Mouse (Mus musculus) forebrain, embryonic 13.5 days (tissue): ENCODE results near the gene Ndc1. TPM values are rescaled to one million over a fixed set of nuclear protein-coding genes. Genes with fewer than 3 reads are reported as not detected.

Experiments used
- ATAC-seq: fragments of 200-750 bp; cut with Nextera tagmentation; 2 replicates; pipeline ENCODE4 v1.8.0; 2017
- H3K27ac ChIP-seq: fragments of 300-500 bp; sonication (generic); 2 replicates; pipeline ENCODE4 v1.5.1; 2015; ENCODE audit warnings: inconsistent platforms, mild to moderate bottlenecking, moderate library complexity
- H3K27me3 ChIP-seq: fragments of 300-500 bp; sonication (generic); 2 replicates; pipeline ENCODE4 v1.6.1; 2015; ENCODE audit warnings: mild to moderate bottlenecking, inconsistent platforms
- H3K36me3 ChIP-seq: fragments of 300-500 bp; sonication (generic); 2 replicates; pipeline ENCODE4 v1.6.1; 2015; ENCODE audit warnings: mild to moderate bottlenecking, inconsistent platforms; ENCODE audit not compliant: poor library complexity, severe bottlenecking
- H3K4me1 ChIP-seq: fragments of 300-500 bp; sonication (generic); 2 replicates; pipeline ENCODE4 v1.6.1; 2015; ENCODE audit warnings: inconsistent platforms
- H3K4me2 ChIP-seq: fragments of 300-500 bp; sonication (generic); 2 replicates; pipeline ENCODE4 v1.6.1; 2015; ENCODE audit warnings: inconsistent platforms, mild to moderate bottlenecking, moderate library complexity
- H3K4me3 ChIP-seq: fragments of 300-500 bp; sonication (generic); 2 replicates; pipeline ENCODE4 v1.5.1; 2015; ENCODE audit warnings: mild to moderate bottlenecking, inconsistent platforms
- H3K9ac ChIP-seq: fragments of 300-500 bp; sonication (generic); 2 replicates; pipeline ENCODE4 v1.6.1; 2015; ENCODE audit warnings: mild to moderate bottlenecking, inconsistent platforms
- H3K9me3 ChIP-seq: fragments of 300-500 bp; sonication (generic); replicated peaks from 2 replicates; pipeline ENCODE4 v1.6.1; 2016; ENCODE audit warnings: inconsistent platforms
- WGBS: fragments of 180-500 bp; shearing (Covaris S2); methylation state at CpG from one replicate; pipeline ENCODE4 v1.1.7; 2015; 5-methylcytosine and 5-hydroxymethylcytosine counted together
- polyA plus RNA-seq: library from polyadenylated mRNA; unstranded; fragments of >200 nt; fragmentation: Nextera tagmentation; extraction: Ambion mirVana; gene quantifications from 2 replicates; pipeline ENCODE4 v1.2.1, GENCODE M21; 2015

Gene Ndc1
- 23.7 and 27.6 TPM in 2 replicates for polyA plus RNA-seq

- peak within 1 kb of the TSS; percentile 76 for H3K4me3 ChIP-seq
- H3K36me3 ChIP-seq, result peaks cover 21% of the 10 kb centered on the region
- H3K27ac ChIP-seq, result peak within 1 kb of the TSS; percentile 86
- H3K4me1 ChIP-seq, result peaks cover 12% of the 10 kb centered on the region
- H3K9me3 ChIP-seq, result no peaks in the 10 kb centered on the region
- ATAC-seq, result peak; percentile 98
- no peaks in the 10 kb centered on the region for H3K27me3 ChIP-seq
- under 1% methylated on average over 51 of the region's 51 CpGs for WGBS
- peak within 1 kb of the TSS; percentile 68 for H3K4me2 ChIP-seq
- H3K9ac ChIP-seq, result peak within 1 kb of the TSS; percentile 84
These were observed at the start of gene Ndc1 for GRCm38 (mm10) chr4:107367567-107368314. Gene Ndc1, plus strand, starts transcription at chr4:107367784.

- 82% methylated on average over 8 of the region's 8 CpGs for WGBS
- H3K4me3 ChIP-seq, result no peak overlapping the region
- H3K9me3 ChIP-seq, result no peaks in the 10 kb centered on the region
- no peak overlapping the region for H3K9ac ChIP-seq
- H3K27me3 ChIP-seq, result no peaks in the 10 kb centered on the region
- no peak for ATAC-seq
- no peak overlapping the region for H3K27ac ChIP-seq
- H3K4me1 ChIP-seq, result peaks cover 9% of the 10 kb centered on the region
- no peak overlapping the region for H3K4me2 ChIP-seq
- peaks cover 58% of the 10 kb centered on the region for H3K36me3 ChIP-seq
These were observed 48.9 kb upstream of the Ndc1 start for GRCm38 (mm10) chr4:107318646-107319045.

DNA sequence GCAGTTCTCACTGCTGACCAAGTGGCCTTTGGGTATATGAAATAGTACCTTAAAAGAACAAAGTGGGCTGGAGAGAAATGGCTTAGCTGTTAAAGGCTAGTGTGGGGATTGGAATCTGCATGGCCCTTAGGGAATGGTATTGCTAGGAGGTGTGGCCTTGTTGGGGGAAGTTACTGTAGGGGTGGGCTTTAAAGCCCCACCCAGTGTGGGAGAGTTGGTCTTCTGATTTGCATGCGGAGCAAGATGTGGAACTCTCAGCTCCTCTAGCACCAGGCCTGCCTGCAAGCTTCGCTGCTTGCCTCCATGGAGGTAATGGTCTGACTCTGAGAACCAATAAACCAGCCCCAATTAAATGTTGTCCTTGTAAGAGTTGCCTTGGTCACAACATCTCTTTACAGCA lies 46.5 kb upstream of the Ndc1 start:
- Histone ChIP-seq H3K27me3 (no peaks in the 10 kb centered on the region), H3K9me3 (no peaks in the 10 kb centered on the region), H3K27ac (no peak overlapping the region), H3K4me3 (no peak overlapping the region), H3K4me1 (no peaks in the 10 kb centered on the region), H3K36me3 (peaks cover 72% of the 10 kb centered on the region), H3K4me2 (no peak overlapping the region), H3K9ac (no peak overlapping the region)
- 87% methylated on average over 2 of the region's 2 CpGs for WGBS
- no peak for ATAC-seq

DNA sequence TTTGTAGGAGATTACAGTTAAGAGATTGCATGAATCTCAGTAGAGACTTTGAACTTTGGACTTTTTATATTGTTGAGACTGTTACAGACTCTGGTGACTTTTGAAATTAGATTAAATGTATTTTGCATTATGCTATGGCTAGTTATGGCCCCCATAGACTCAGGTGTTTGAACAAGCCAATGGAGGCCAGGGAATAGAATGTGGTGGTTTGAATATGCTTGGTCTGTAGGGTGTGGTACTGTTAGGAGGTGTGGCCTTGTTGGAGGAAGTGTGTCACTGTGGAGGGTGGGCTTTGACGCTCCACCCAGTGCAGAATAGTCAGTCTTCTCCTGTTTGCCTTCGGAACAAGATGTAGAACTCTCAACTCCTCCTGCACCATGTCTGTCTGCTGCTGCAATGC lies 44.5 kb upstream of the Ndc1 start:
- H3K27ac ChIP-seq, result no peak overlapping the region
- no peaks in the 10 kb centered on the region for H3K27me3 ChIP-seq
- 89% methylated on average over 2 of the region's 2 CpGs for WGBS
- no peak for ATAC-seq
- no peaks in the 10 kb centered on the region for H3K4me1 ChIP-seq
- H3K4me2 ChIP-seq, result no peak overlapping the region
- H3K4me3 ChIP-seq, result no peak overlapping the region
- no peak overlapping the region for H3K9ac ChIP-seq
- H3K9me3 ChIP-seq, result no peaks in the 10 kb centered on the region
- H3K36me3 ChIP-seq, result peaks cover 74% of the 10 kb centered on the region

DNA sequence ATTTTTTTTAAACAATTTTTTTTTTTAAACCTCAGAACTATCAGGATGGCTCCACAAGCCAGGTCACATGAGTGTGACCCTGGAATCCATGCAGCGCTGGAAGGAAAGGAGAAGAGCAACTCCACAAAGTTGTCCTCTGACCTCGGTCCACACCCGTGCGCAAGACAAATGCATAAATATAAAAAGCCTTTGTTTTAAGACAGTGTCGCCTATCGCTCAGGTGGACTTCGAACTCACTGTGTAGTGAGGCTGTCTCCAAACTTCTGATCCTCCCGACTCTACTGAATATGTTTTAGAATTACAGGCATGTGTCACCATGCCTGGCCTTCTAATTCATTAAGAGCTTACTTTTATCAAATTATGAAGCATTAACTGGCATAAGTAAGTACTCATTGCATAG lies 39.1 kb upstream of the Ndc1 start:
- H3K9ac ChIP-seq, result no peak overlapping the region
- no peak overlapping the region for H3K27ac ChIP-seq
- peaks cover 2% of the 10 kb centered on the region; the same call in 1 of the 2 replicates for H3K9me3 ChIP-seq
- peaks cover 32% of the 10 kb centered on the region for H3K36me3 ChIP-seq
- no peak overlapping the region for H3K4me2 ChIP-seq
- no peaks in the 10 kb centered on the region for H3K27me3 ChIP-seq
- no peak overlapping the region for H3K4me3 ChIP-seq
- H3K4me1 ChIP-seq, result no peaks in the 10 kb centered on the region
- 95% methylated on average over 8 of the region's 8 CpGs for WGBS
- ATAC-seq, result no peak

- no peak for ATAC-seq
- WGBS, result 92% methylated on average over 4 of the region's 4 CpGs
These were observed 34.1 kb upstream of the Ndc1 start for GRCm38 (mm10) chr4:107333514-107333913.

DNA sequence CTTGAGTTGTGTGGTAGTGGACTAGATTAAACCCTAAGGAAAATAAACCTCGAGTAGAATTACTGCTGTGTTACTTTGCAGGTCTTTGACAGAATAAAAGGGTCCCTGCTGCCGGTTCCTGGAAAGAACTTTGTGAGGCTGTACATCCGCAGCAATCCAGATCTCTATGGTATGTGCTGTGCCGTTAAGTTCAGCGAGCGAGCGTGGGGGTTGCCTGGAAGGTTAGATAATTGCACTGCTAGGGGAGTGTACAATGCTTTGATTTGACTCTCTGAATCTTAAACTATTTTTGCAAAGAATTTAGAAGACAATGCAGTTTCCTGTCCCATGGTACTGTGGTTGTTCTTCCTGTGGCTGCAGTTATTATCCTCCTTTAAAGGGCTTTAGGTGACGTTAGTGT lies 31.2 kb upstream of the Ndc1 start:
- Histone ChIP-seq H3K4me3 (no peak overlapping the region), H3K36me3 (no peaks in the 10 kb centered on the region), H3K9me3 (peaks cover 3% of the 10 kb centered on the region; the same call in 1 of the 2 replicates), H3K27ac (no peak overlapping the region), H3K4me1 (peaks cover 5% of the 10 kb centered on the region; the same call in 1 of the 2 replicates), H3K27me3 (no peaks in the 10 kb centered on the region), H3K4me2 (no peak overlapping the region), H3K9ac (no peak overlapping the region)
- ATAC-seq, result no peak
- 79% methylated on average over 8 of the region's 8 CpGs for WGBS

More at GRCm38 (mm10) chr4:107333514-107333913, 34.1 kb upstream of the Ndc1 start:
- Histone ChIP-seq H3K27me3 (no peaks in the 10 kb centered on the region), H3K4me3 (no peak overlapping the region), H3K4me2 (no peak overlapping the region), H3K36me3 (peaks cover 6% of the 10 kb centered on the region; the same call in 1 of the 2 replicates), H3K9ac (no peak overlapping the region), H3K4me1 (no peaks in the 10 kb centered on the region), H3K27ac (no peak overlapping the region), H3K9me3 (peaks cover 3% of the 10 kb centered on the region; the same call in 1 of the 2 replicates)

DNA sequence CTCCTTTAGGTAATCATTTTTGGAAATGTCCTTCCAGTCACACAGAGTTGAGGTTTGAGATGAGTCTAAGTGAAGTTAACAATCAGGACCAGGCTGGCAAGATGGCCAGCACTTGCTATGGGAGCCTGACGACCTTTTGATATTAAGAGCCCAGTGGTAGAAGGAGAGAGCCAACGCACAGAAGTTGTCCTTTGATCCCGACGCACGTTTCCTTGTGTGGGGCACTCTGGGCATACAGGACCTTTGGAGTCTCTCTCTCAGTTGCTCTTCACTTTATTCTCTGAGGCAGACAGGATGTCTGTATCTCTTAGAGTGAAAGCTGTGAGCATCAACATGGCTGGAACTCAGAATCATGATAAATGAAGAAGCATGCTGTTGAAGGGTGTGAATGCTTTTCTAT lies 30.1 kb upstream of the Ndc1 start:
- Histone ChIP-seq H3K9ac (no peak overlapping the region), H3K27me3 (no peaks in the 10 kb centered on the region), H3K27ac (no peak overlapping the region), H3K36me3 (no peaks in the 10 kb centered on the region), H3K4me2 (no peak overlapping the region), H3K9me3 (peaks cover 3% of the 10 kb centered on the region; the same call in 1 of the 2 replicates), H3K4me3 (no peak overlapping the region), H3K4me1 (peaks cover 9% of the 10 kb centered on the region; the same call in 1 of the 2 replicates)
- 89% methylated on average over 5 of the region's 5 CpGs for WGBS
- no peak for ATAC-seq

- WGBS, result 15% methylated on average over 5 of the region's 5 CpGs
- no peak for ATAC-seq
- peaks cover 18% of the 10 kb centered on the region; the same call in 1 of the 2 replicates for H3K36me3 ChIP-seq
- H3K4me2 ChIP-seq, result no peak overlapping the region
- no peak overlapping the region for H3K9ac ChIP-seq
- H3K4me1 ChIP-seq, result peaks cover 9% of the 10 kb centered on the region; the same call in 1 of the 2 replicates
- H3K9me3 ChIP-seq, result no peaks in the 10 kb centered on the region
- H3K27me3 ChIP-seq, result no peaks in the 10 kb centered on the region
- no peak overlapping the region for H3K27ac ChIP-seq
- H3K4me3 ChIP-seq, result no peak overlapping the region
These were observed 26.2 kb upstream of the Ndc1 start for GRCm38 (mm10) chr4:107341354-107341753.

GRCm38 (mm10) chr4:107344612-107345011 lies 23.0 kb upstream of the Ndc1 start:
- Histone ChIP-seq H3K9me3 (no peaks in the 10 kb centered on the region), H3K4me2 (no peak overlapping the region), H3K9ac (no peak overlapping the region), H3K27ac (no peak overlapping the region), H3K27me3 (no peaks in the 10 kb centered on the region), H3K4me3 (no peak overlapping the region), H3K4me1 (peaks cover 9% of the 10 kb centered on the region; the same call in 1 of the 2 replicates), H3K36me3 (peaks cover 21% of the 10 kb centered on the region; the same call in 1 of the 2 replicates)
- WGBS, result 80% methylated on average over 7 of the region's 7 CpGs
- no peak for ATAC-seq

DNA sequence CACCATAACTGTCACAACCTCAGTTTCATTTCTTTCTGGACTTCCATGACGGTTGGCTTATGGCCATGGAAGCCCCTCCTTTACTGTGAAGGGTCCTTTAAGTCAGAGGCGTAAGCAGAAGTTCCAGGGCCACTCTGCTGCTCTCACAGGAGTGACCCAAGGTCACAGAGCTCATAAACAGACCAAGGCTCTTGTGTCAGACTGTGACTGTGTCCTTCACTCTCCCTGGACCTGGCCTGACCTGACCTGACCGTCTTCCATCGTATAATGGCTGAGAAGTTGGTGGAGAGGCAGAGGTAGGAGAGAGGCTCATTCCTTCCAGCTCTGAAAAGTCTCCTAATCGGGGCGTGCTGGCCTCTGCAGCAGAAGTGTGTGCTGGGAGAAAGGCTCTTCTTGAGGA lies 20.4 kb upstream of the Ndc1 start:
- ATAC-seq, result no peak

DNA sequence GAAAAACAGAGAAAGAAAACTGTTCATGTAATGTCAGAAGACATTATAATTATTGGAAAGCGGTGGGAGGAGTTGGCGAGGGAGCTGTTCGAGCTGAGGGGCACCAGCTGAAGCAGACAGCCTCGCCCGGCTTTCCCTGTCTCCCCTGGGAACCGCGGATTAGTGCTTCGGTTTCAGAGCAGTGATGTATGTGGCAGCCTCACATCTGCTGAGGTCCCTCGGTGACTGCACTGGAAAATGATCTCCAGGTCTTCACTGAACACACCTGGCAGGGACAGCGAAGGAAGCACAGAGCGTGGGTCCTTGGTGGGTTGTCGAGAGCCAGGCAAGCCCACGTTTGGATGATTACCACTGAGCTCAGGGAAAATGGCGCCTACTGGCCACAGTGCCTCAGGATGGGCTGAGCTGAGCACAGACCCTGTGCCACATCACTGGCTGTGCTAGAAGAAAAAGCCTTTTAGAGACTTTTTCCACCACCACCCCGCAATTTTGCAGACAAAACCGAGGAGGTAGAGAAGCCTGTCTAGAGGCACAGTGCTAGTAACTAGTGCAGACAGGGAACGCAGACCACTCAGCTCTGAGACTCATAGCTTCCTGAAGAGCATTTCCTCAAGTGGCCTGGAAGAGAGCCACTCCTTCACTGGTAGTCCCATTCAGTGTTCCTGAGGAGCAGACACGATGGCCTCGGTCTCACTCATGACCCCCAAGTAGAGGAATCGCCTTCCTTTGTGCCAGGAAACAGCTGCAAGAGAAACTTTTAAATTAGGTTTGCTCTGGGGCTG lies 18.9 kb upstream of the Ndc1 start:
- H3K4me1 ChIP-seq, result no peaks in the 10 kb centered on the region
- 75% methylated on average over 20 of the region's 20 CpGs for WGBS
- no peak overlapping the region for H3K4me3 ChIP-seq
- no peak for ATAC-seq
- H3K9me3 ChIP-seq, result no peaks in the 10 kb centered on the region
- no peak overlapping the region for H3K27ac ChIP-seq
- no peaks in the 10 kb centered on the region for H3K27me3 ChIP-seq
- peaks cover 34% of the 10 kb centered on the region for H3K36me3 ChIP-seq
- no peak overlapping the region for H3K4me2 ChIP-seq
- no peak overlapping the region for H3K9ac ChIP-seq

More for the DNA sequence above, 20.4 kb upstream of the Ndc1 start:
- H3K27me3 ChIP-seq, result no peaks in the 10 kb centered on the region
- no peak overlapping the region for H3K4me2 ChIP-seq
- H3K36me3 ChIP-seq, result peaks cover 32% of the 10 kb centered on the region; the same call in 1 of the 2 replicates
- no peaks in the 10 kb centered on the region for H3K4me1 ChIP-seq
- no peak overlapping the region for H3K4me3 ChIP-seq
- no peaks in the 10 kb centered on the region for H3K9me3 ChIP-seq
- 88% methylated on average over 6 of the region's 6 CpGs for WGBS
- H3K27ac ChIP-seq, result no peak overlapping the region
- H3K9ac ChIP-seq, result no peak overlapping the region
